Mouse (Mus musculus) heart, postnatal 0 days (tissue): ENCODE measurements at regions not wholly inside any gene's neighbourhood (a gene's known extent, or its start where the extent isn't known, plus 50 kb on each side); places are given as distances from the start of the nearest gene placed in this dataset.

Experiments
- CTCF ChIP-seq: IDR thresholded peaks from 2 replicates; pipeline ENCODE4 v1.5.1; 2016; ENCODE audit warnings: antibody characterized with exemption, control low read depth, low read depth
- EP300 ChIP-seq: IDR thresholded peaks from 2 replicates; pipeline ENCODE4 v1.6.1; 2016; ENCODE audit warnings: antibody characterized with exemption, low read depth

GRCm38 (mm10) chr1:143483345-143483744, 157.1 kb upstream of the B3galt2 start:
- TF ChIP-seq CTCF (no peak), EP300 (no peak)
